Mouse (Mus musculus): ENCODE data around the gene Dennd2d. TPM values are rescaled to one million over a fixed set of nuclear protein-coding genes. Genes with fewer than 3 reads are reported as not detected.

The Dennd2d gene
- total RNA-seq, 2 experiments from 2014 or later = 0.09 to 0.10 TPM

Other genes with a start within 250 kb of the Dennd2d start
- not detected for gene Chil6, start 76.2 kb upstream of the Dennd2d start, total RNA-seq (2021)
- 10 to 100 TPM; 60.9 to 69.0 TPM for gene Dram2, start 65.4 kb downstream of the Dennd2d start, total RNA-seq (2021)
- gene Cept1, start 65.4 kb downstream of the Dennd2d start, total RNA-seq (2021) = 10 to 100 TPM; 14.7 to 16.1 TPM
- 1 to 10 TPM; 6.5 to 7.4 TPM for gene Lrif1, start 202.6 kb downstream of the Dennd2d start, total RNA-seq (2021)